Mouse (Mus musculus) myocyte (in vitro differentiated cells): ENCODE data around the gene Prcp. TPM values are rescaled to one million over a fixed set of nuclear protein-coding genes. Genes with fewer than 3 reads are reported as not detected.
"Not testable (repeated sequence)": the region's sequence is repeated elsewhere in the genome, so short reads cannot be mapped to it uniquely, and the experiment has no call there.

ENCODE experiments used
- H3K27me3 ChIP-seq: one replicate; pipeline ENCODE4 v1.6.1; 2011; ENCODE audit not compliant: control insufficient read depth, insufficient read depth, insufficient read length
- H3K36me3 ChIP-seq: one replicate; pipeline ENCODE4 v1.6.1; 2011; ENCODE audit not compliant: control insufficient read depth, insufficient read depth
- H3K4me2 ChIP-seq: one replicate; pipeline ENCODE4 v1.6.1; 2011; ENCODE audit warnings: low read depth, control low read depth
- H3K4me3 ChIP-seq: one replicate; pipeline ENCODE4 v1.5.1; 2011; ENCODE audit warnings: mild to moderate bottlenecking, control low read depth, moderate library complexity
- H3K79me2 ChIP-seq: one replicate; pipeline ENCODE4 v1.6.1; 2011; ENCODE audit not compliant: control insufficient read depth, insufficient read depth
- H3ac ChIP-seq: one replicate; pipeline ENCODE4 v1.6.1; 2011; ENCODE audit not compliant: control insufficient read depth, insufficient read length
- CEBPB ChIP-seq: IDR thresholded peaks from 2 replicates; pipeline ENCODE4 v1.6.1; 2011; ENCODE audit warnings: mild to moderate bottlenecking, moderate library complexity; ENCODE audit not compliant: poor library complexity, insufficient read depth, severe bottlenecking
- E2F4 ChIP-seq: IDR thresholded peaks from one replicate; pipeline ENCODE4 v1.6.1; 2011; ENCODE audit warnings: mild to moderate bottlenecking, control low read depth, moderate library complexity; ENCODE audit not compliant: insufficient read depth
- MAX ChIP-seq: IDR thresholded peaks from one replicate; pipeline ENCODE4 v1.6.1; 2011; ENCODE audit warnings: low read depth, mild to moderate bottlenecking, control low read depth
- MYOD1 ChIP-seq, 3 experiments: IDR thresholded peaks; one replicate each; pipeline ENCODE4 v1.6.1; 2011; ENCODE audit warnings: control low read depth in 2 of 3, low read depth in 2 of 3, mild to moderate bottlenecking in 2 of 3, moderate library complexity in 1 of 3; ENCODE audit not compliant: insufficient read length in 2 of 3, control insufficient read depth in 1 of 3
- MYOG ChIP-seq, 3 experiments: IDR thresholded peaks; one replicate each; pipeline ENCODE4 v1.6.1; 2011; ENCODE audit warnings: control low read depth in 2 of 3, low read depth in 2 of 3, mild to moderate bottlenecking in 2 of 3; ENCODE audit not compliant: insufficient read length in 2 of 3, control insufficient read depth in 1 of 3, insufficient read depth in 1 of 3
- POLR2A ChIP-seq: IDR thresholded peaks from one replicate; pipeline ENCODE4 v1.6.1; 2011; ENCODE audit warnings: low read depth, mild to moderate bottlenecking, control low read depth, moderate library complexity; ENCODE audit not compliant: insufficient read length
- POLR2AphosphoS2 ChIP-seq: IDR thresholded peaks from one replicate; pipeline ENCODE4 v1.6.1; 2011; ENCODE audit warnings: low read depth, control low read depth; ENCODE audit not compliant: insufficient read length
- REST ChIP-seq: IDR thresholded peaks from one replicate; pipeline ENCODE4 v1.6.1; 2011; ENCODE audit warnings: mild to moderate bottlenecking, control low read depth, moderate library complexity; ENCODE audit not compliant: insufficient read depth, insufficient read length
- SRF ChIP-seq: IDR thresholded peaks from one replicate; pipeline ENCODE4 v1.6.1; 2011; ENCODE audit warnings: low read depth; ENCODE audit not compliant: control insufficient read depth, insufficient read length
- TCF12 ChIP-seq: IDR thresholded peaks from one replicate; pipeline ENCODE4 v1.6.1; 2011; ENCODE audit warnings: mild to moderate bottlenecking, control low read depth; ENCODE audit not compliant: poor library complexity, insufficient read depth, severe bottlenecking
- TCF3 ChIP-seq: IDR thresholded peaks from one replicate; pipeline ENCODE4 v1.6.1; 2011; ENCODE audit warnings: low read depth, control low read depth; ENCODE audit not compliant: insufficient read length
- USF1 ChIP-seq: IDR thresholded peaks from one replicate; pipeline ENCODE4 v1.6.1; 2011; ENCODE audit warnings: low read depth, mild to moderate bottlenecking, control low read depth, moderate library complexity
- polyA plus RNA-seq: library from polyadenylated mRNA; unstranded; fragments of >200 nt; fragmentation: generic; extraction: Trizol; gene quantifications from one replicate; pipeline ENCODE4 v1.2.1, GENCODE M21; 2012; ENCODE audit warnings: missing spikeins

The Prcp gene
- polyA plus RNA-seq, 1 experiment, result 10.8 TPM

DNA sequence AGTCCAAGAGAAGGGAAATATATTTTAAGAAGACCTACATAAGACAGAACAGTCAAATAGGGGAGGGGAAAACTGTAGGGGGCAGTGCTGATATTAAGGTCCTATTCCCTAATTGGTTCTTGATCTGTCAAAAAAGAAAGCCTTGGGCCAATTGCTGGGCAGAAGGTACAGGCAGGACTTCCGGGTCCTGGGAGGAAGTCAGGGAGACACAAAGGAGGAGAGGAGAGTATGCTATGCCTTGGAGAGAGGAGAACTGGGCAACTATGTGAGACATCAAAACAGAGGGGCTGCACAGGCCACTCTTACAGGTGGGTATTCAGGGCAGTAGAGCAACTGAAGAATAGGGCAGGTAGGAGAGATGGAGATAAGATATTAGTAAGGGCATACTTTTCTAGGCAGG is 87.6 kb downstream of the Prcp start:
- Histone ChIP-seq H3K27me3 (no peaks in the 10 kb centered on the region), H3ac (no peak overlapping the region), H3K4me3 (no peak overlapping the region), H3K79me2 (no peaks in the 10 kb centered on the region), H3K36me3 (no peaks in the 10 kb centered on the region), H3K4me2 (peak overlapping the region; percentile 44)
- TF ChIP-seq MYOG (IDR thresholded peaks at IDR 0.05; ENCODE audit: control insufficient read depth in 1 of 3, insufficient read depth in 1 of 3, insufficient read length in 2 of 3, low read depth in 2 of 3) (no peak), POLR2AphosphoS2 (no peak), MAX (no peak), USF1 (no peak), REST (no peak), SRF (no peak), POLR2A (no peak)

DNA sequence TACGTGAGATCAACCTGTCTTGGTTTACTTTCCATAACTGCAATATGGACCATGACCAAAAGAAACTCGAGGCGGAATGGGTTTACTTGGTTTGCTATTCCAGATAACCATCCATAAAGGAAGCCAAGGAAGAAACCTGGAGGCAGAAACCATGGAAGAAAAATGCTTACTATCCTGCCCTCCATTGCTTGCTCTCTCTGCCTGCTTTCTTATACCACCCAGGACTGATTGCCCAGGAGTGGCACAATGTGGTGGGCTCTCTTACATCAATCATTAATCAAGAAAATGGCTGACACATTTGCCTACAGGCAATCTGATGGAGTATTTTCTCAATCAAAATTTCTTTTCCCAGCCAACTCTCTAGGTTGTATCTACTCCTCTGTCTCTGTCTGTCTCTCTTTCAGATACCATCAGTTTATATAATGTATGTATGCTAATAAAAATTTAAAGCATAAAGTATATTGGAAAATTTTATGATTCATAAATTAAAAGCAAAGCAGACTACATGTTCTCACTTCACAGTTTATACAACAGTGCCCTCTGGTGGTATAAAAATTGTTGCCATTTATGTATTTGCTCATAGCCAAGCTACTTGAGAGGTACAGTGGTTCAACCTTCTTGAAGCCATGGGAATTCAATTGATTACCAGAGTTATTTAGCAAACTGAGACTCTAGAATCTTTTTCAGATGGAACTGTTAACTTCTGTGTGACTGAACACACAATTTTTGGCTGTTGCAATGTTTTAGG is 90.7 kb downstream of the Prcp start:
- H3K4me2 ChIP-seq, result no peak overlapping the region
- no peak overlapping the region for H3ac ChIP-seq
- H3K36me3 ChIP-seq, result no peaks in the 10 kb centered on the region
- H3K27me3 ChIP-seq, result no peaks in the 10 kb centered on the region
- TF ChIP-seq POLR2AphosphoS2 (no peak), MYOG (IDR thresholded peaks at IDR 0.05; ENCODE audit: control insufficient read depth in 1 of 3, insufficient read depth in 1 of 3, insufficient read length in 2 of 3, low read depth in 2 of 3) (no peak), E2F4 (no peak), CEBPB (no peak), MAX (no peak), MYOD1 (IDR thresholded peaks at IDR 0.05; ENCODE audit: control insufficient read depth in 1 of 3, insufficient read length in 2 of 3, low read depth in 2 of 3) (no peak), REST (no peak)
- H3K79me2 ChIP-seq, result no peaks in the 10 kb centered on the region
- H3K4me3 ChIP-seq, result no peak overlapping the region

DNA sequence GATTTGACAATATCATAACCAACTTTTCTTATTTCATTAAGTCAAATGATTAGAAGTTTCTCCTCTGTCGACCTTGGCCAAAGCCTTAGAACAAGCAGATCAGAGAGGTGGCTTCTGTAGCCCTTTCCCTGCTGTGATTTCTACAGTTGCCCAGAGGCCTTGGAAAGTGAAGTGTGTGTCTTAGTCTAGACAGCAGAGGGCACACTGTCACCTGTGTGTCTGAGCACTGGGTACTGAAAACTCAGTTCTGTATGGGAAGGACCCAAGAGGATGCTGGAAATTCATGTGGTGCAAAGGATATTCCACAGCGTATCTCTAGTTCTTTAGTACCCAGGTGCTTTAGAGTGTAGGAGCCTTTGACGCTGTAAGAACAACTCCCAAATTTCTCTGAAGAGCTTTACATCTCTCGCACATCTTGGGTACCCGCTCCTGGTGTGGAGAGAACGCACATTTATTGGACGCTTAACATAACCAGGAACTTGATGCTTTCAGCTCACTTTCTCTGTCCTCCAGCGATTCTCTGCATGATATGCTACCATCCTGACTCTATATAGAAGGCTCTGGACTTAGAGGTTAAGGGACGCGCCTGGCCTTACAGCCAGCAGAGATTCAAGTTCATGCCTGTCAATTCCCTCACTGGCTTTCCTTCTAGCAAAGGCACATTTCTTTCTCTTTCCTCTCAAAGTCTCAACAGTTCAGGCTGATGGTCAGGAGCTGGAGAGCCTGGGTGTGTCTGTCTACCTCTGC is 93.3 kb downstream of the Prcp start:
- Histone ChIP-seq H3K36me3 (no peaks in the 10 kb centered on the region), H3K27me3 (no peaks in the 10 kb centered on the region)
- no peak for TF ChIP-seq MAX
- TF ChIP-seq MYOD1 (IDR thresholded peaks at IDR 0.05; ENCODE audit: control insufficient read depth in 1 of 3, insufficient read length in 2 of 3, low read depth in 2 of 3), result no peak
- TF ChIP-seq POLR2A, result no peak
- no peak for TF ChIP-seq CEBPB
- TF ChIP-seq USF1, result no peak
- no peak for TF ChIP-seq TCF3
- TF ChIP-seq MYOG (IDR thresholded peaks at IDR 0.05; ENCODE audit: control insufficient read depth in 1 of 3, insufficient read depth in 1 of 3, insufficient read length in 2 of 3, low read depth in 2 of 3), result no peak
- TF ChIP-seq POLR2AphosphoS2, result no peak
- no peak for TF ChIP-seq TCF12
- no peak for TF ChIP-seq REST

DNA sequence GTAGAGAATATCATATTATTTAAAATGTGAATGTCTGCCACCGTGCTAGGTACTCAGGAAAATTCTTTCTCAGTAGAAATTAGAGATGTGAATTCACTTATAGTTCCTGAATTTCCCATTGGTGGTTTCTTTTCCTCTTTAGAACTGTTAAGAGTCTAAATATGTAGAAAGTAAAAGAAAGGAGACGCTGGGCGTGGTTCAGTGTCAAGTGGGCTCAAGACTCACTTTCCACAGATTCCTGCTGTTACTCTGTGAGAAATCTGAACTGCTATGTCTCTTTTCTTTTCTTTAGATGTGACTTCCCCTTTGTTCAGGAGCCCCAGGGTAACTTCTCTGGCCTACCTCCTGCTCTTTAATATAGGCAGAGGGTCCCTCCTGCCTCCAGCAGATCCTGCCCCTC is 103.2 kb downstream of the Prcp start:
- TF ChIP-seq POLR2AphosphoS2 (no peak), TCF12 (no peak), SRF (no peak), REST (no peak)
- H3K4me3 ChIP-seq, result no peak overlapping the region
- no peaks in the 10 kb centered on the region for H3K36me3 ChIP-seq
- no peaks in the 10 kb centered on the region for H3K79me2 ChIP-seq
- H3ac ChIP-seq, result no peak overlapping the region
- no peak overlapping the region for H3K4me2 ChIP-seq
- peaks cover 8% of the 10 kb centered on the region for H3K27me3 ChIP-seq

More for the DNA sequence above, 93.3 kb downstream of the Prcp start:
- Histone ChIP-seq H3K4me3 (no peak overlapping the region), H3K79me2 (no peaks in the 10 kb centered on the region), H3ac (no peak overlapping the region), H3K4me2 (no peak overlapping the region)

DNA sequence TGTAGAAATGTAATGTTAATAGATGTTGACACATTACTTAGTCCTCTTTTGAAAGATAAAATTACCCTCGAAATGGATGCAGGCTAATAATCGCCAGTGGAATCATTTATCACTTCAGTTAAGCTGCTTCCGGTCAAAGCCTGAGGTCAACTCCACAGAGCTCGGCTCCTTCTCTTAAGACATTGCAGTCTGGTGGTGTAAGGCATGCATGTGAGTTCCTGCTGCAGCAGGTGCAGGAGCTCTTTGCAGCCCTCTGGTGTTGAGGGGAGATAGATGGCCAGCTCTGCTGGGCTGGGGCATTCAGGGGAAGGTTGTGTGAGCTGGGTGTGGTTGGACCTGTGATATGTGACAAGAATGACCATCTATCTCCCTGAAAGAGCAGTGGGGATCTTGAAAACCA is 104.0 kb downstream of the Prcp start:
- Histone ChIP-seq H3ac (no peak overlapping the region), H3K36me3 (no peaks in the 10 kb centered on the region), H3K27me3 (peaks cover 8% of the 10 kb centered on the region), H3K79me2 (no peaks in the 10 kb centered on the region), H3K4me2 (no peak overlapping the region), H3K4me3 (no peak overlapping the region)
- TF ChIP-seq CEBPB (no peak), E2F4 (no peak)

DNA sequence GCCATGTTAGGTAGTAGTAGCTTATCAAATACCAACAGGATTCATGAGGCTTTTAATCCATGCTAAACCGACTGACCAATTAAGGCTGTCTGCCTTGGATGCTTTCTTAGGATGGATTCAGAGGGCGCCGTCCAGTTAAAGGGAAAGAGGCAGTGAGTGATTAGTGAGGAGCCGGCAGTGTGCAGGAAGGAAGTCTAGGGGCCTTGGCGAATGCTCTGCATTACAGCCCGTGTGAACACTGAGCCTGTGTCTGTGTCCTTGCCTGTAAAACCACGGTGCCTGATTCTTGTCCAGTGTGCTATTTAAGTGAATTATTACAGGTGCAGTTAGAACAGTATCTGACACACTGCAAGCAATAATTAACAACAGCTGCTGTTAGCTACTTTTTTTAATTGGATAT is 104.5 kb downstream of the Prcp start:
- H3K4me2 ChIP-seq, result not testable (repeated sequence)

More for the DNA sequence above, 104.5 kb downstream of the Prcp start:
- not testable (repeated sequence) for H3ac ChIP-seq, H3K27me3 ChIP-seq, H3K36me3 ChIP-seq, H3K79me2 ChIP-seq, H3K4me3 ChIP-seq
